Mouse (Mus musculus): Measurements from ENCODE around the gene Dkk3.

DNA sequence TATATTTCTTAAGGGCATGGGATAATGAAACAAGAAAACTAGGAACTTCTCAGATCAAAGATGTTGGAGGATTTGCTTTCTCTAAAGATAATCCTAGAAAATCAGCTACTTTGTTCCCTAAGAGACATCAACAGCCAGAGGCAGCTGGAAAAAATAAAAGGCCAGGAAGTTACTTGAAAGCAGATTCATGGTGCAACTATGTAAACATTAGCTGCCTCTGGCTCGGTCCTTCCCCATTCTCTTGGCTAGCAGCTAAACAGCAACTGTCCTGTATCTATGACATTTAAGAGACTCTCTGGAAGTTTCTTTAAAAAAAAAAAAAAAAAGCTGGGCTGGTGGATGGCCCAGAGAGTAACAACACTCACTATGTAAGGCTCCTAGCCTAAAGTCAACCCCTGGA is 3.7 kb downstream of the Dkk3 start:
- TF ChIP-seq POLR2A (IDR thresholded peaks at IDR 0.05; ENCODE audit: low read depth, low read length) (no peak), CTCF (IDR thresholded peaks at IDR 0.05; ENCODE audit: borderline replicate concordance, insufficient read depth, low read length) (no peak)
